Mouse (Mus musculus) lung, embryonic 14.5 days (tissue): ENCODE results near the gene Pbxip1. TPM values are rescaled to one million over a fixed set of nuclear protein-coding genes. Genes with fewer than 3 reads are reported as not detected.

Source experiments
- ATAC-seq: fragments of 200-750 bp; cut with Nextera tagmentation; 2 replicates; pipeline ENCODE4 v1.8.0; 2017; ENCODE audit warnings: mild to moderate bottlenecking, moderate TSS enrichment, moderate library complexity; ENCODE audit not compliant: insufficient read depth
- DNase-seq: peaks from one replicate; pipeline ENCODE4 v3.0.0-alpha.2; 2015
- H3K27ac ChIP-seq: fragments of 300-500 bp; sonication (generic); 2 replicates; pipeline ENCODE4 v1.5.1; 2014; ENCODE audit warnings: low read depth, mild to moderate bottlenecking, moderate library complexity
- H3K27me3 ChIP-seq: fragments of 300-500 bp; sonication (generic); 2 replicates; pipeline ENCODE4 v1.6.1; 2014; ENCODE audit warnings: low read length, control low read depth; ENCODE audit not compliant: insufficient read depth
- H3K36me3 ChIP-seq: fragments of 300-500 bp; sonication (generic); 2 replicates; pipeline ENCODE4 v1.6.1; 2014; ENCODE audit warnings: control low read depth; ENCODE audit not compliant: insufficient read depth
- H3K4me1 ChIP-seq: fragments of 300-500 bp; sonication (generic); 2 replicates; pipeline ENCODE4 v1.6.1; 2014; ENCODE audit warnings: antibody characterized with exemption, control low read depth; ENCODE audit not compliant: insufficient read depth
- H3K4me2 ChIP-seq: fragments of 300-500 bp; sonication (generic); 2 replicates; pipeline ENCODE4 v1.6.1; 2014; ENCODE audit warnings: mild to moderate bottlenecking
- H3K4me3 ChIP-seq: fragments of 300-500 bp; sonication (generic); 2 replicates; pipeline ENCODE4 v1.5.1; 2014; ENCODE audit warnings: low read depth, low read length
- H3K9ac ChIP-seq: fragments of 300-500 bp; sonication (generic); 2 replicates; pipeline ENCODE4 v1.6.1; 2014
- H3K9me3 ChIP-seq: fragments of 300-500 bp; sonication (generic); 2 replicates; pipeline ENCODE4 v1.6.1; 2016; ENCODE audit warnings: low read depth, low read length, control low read depth
- CTCF ChIP-seq: IDR thresholded peaks from 2 replicates; pipeline ENCODE4 v1.5.1; 2016; ENCODE audit warnings: antibody characterized with exemption, low read depth
- WGBS: fragments of 180-500 bp; shearing (Covaris S2); extraction: QIAGEN DNeasy Blood & Tissue Kit; methylation state at CpG from one replicate; pipeline ENCODE4 v1.1.7; 2014; 5-methylcytosine and 5-hydroxymethylcytosine counted together
- polyA plus RNA-seq: library from polyadenylated mRNA; unstranded; fragments of >200 nt; fragmentation: Nextera tagmentation; extraction: Ambion mirVana; gene quantifications from 2 replicates; pipeline ENCODE4 v1.2.1, GENCODE M21; 2014

The Pbxip1 gene
- polyA plus RNA-seq, 1 experiment from 2014 or later, result 13.6 TPM

- WGBS, result 11% methylated on average over 19 of the region's 19 CpGs
- peak; percentile 26 for DNase-seq
These were observed 45.5 kb upstream of the Pbxip1 start for GRCm38 (mm10) chr3:89390699-89391662.

DNA sequence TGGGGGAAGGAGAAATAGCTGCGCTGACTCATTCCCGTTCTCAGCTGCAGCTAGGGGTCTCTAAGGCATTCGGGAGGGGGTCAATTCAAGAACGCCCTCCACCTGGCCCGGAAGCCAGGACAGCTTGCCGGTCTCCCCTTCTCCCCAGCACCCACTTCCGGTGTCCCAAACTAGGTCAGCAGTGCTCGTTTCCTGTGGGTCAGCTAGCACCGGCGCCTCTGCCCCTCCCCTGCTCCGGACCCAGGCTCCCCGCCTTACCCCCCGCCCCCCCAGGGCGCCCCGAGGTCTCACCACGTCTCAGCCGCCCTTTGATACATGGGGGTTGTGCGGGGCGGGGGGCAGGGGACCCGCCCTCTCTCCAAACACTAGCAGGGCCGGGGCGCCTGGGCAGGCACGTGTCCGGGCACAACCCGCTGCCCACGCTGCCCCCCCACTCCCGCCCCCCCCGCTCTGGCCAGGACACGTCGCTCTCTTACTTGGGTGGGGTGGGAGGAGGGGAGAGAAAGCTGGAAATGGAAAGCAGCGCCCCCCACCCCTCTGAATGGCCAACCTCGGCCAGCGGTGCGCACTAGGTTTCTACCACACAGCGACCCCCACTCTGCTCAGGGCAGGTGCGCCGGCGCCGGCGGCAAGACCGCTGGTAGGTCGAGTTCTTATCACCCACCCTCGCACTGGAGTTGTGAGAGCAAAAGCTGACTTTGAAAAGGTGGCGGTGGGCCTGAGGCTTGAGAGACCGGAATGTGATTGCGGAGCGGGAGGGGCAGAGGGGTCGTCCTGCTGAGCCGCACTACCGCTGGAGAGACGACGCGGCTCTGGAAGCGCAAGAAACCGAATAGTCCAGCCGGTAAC, 44.6 kb upstream of the Pbxip1 start:
- Histone ChIP-seq H3K36me3 (no peaks in the 10 kb centered on the region), H3K27ac (peak overlapping the region; percentile 80), H3K4me2 (peak overlapping the region; percentile 100), H3K27me3 (no peaks in the 10 kb centered on the region; the same call in 1 of the 2 replicates), H3K4me1 (peaks cover 13% of the 10 kb centered on the region), H3K9ac (peak overlapping the region; percentile 61), H3K9me3 (no peaks in the 10 kb centered on the region), H3K4me3 (peak overlapping the region; percentile 56)
- peak; percentile 62 for DNase-seq
- no peak for ATAC-seq
- under 1% methylated on average over 47 of the region's 56 CpGs for WGBS
- no peak for TF ChIP-seq CTCF

More at GRCm38 (mm10) chr3:89390699-89391662, 45.5 kb upstream of the Pbxip1 start:
- TF ChIP-seq CTCF, result no peak
- Histone ChIP-seq H3K4me2 (peak overlapping the region; percentile 100), H3K9ac (peak overlapping the region; percentile 61), H3K4me1 (peaks cover 13% of the 10 kb centered on the region), H3K27me3 (no peaks in the 10 kb centered on the region; the same call in 1 of the 2 replicates), H3K9me3 (no peaks in the 10 kb centered on the region), H3K27ac (peak overlapping the region; percentile 80), H3K4me3 (peak overlapping the region; percentile 56), H3K36me3 (no peaks in the 10 kb centered on the region)
- ATAC-seq, result no peak

- WGBS, result under 1% methylated on average over 23 of the region's 24 CpGs
- H3K9me3 ChIP-seq, result no peaks in the 10 kb centered on the region
- peak overlapping the region; percentile 56 for H3K4me3 ChIP-seq
- no peaks in the 10 kb centered on the region; the same call in 1 of the 2 replicates for H3K27me3 ChIP-seq
- H3K9ac ChIP-seq, result peak overlapping the region; percentile 61
- DNase-seq (peak; percentile 31), ATAC-seq (no peak)
- TF ChIP-seq CTCF, result no peak
- H3K4me1 ChIP-seq, result peaks cover 13% of the 10 kb centered on the region
- H3K4me2 ChIP-seq, result peak overlapping the region; percentile 100
- peak overlapping the region; percentile 80 for H3K27ac ChIP-seq
- H3K36me3 ChIP-seq, result no peaks in the 10 kb centered on the region
These were observed 43.6 kb upstream of the Pbxip1 start for GRCm38 (mm10) chr3:89392871-89393311.

GRCm38 (mm10) chr3:89393605-89394004, 42.9 kb upstream of the Pbxip1 start:
- Histone ChIP-seq H3K4me3 (peak overlapping the region; percentile 56), H3K9me3 (no peaks in the 10 kb centered on the region), H3K4me2 (peak overlapping the region; percentile 100), H3K9ac (peak overlapping the region; percentile 59), H3K27ac (peak overlapping the region; percentile 87), H3K4me1 (peaks cover 13% of the 10 kb centered on the region), H3K27me3 (no peaks in the 10 kb centered on the region; the same call in 1 of the 2 replicates), H3K36me3 (no peaks in the 10 kb centered on the region)
- peak; percentile 96 for ATAC-seq
- WGBS, result 0% methylated on average over 15 of the region's 15 CpGs
- TF ChIP-seq CTCF, result no peak
- DNase-seq, result peak; percentile 98

DNA sequence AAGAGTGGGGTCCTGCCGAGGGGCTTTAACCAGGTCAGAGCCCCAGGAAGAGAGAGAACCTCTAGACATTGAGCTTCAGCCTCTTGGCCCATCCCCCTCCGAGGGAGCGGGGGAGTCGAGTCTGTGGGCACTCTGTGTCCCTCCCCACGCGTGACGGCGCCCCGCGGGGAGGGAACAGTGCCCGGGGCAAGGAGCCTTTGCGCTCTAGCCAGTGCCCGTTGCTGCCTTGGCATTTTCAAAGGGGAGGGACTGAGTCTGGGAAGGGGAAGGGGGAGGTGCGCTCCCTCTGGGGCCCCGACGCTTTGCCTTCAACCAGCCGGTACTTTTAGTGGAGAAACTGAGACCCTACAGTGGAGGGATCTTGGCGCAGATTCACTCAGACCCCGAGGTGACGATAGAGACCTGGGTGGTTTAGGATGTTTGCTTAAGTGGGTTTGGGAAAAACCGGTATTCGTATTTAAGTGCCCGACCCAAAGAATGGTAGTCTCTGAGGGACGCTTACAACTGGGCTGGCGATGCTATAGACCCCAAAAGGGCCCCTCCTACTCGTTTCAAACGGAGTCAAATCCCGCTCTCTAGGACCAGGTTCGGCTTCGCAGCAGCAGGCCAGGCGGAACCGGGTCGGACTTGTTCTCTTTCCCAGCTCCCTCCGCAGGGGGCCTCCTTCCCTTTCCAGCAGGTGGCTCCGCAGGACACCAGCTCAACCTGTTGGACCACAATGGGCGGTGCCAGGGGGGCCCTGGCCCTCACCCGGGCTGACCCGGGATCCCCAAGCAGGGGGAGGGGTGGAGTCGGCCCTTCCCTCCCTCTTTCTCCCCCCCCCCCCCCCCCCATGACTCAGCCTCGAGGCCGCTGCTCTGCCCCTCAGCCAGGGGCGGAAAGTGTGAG, 42.3 kb upstream of the Pbxip1 start, which contains the start of gene Zbtb7b:
Gene Zbtb7b (minus strand): TSS at position 771 of the 888 bp plus-strand sequence.
- DNase-seq (peak; percentile 74), ATAC-seq (peak; percentile 55)
- Histone ChIP-seq H3K27ac (peak within 1 kb of the TSS; percentile 87), H3K27me3 (no peaks in the 10 kb centered on the region; the same call in 1 of the 2 replicates), H3K4me2 (peak within 1 kb of the TSS; percentile 100), H3K4me1 (peaks cover 13% of the 10 kb centered on the region), H3K9me3 (no peaks in the 10 kb centered on the region), H3K36me3 (no peaks in the 10 kb centered on the region), H3K9ac (peak within 1 kb of the TSS; percentile 59), H3K4me3 (peak within 1 kb of the TSS; percentile 56)
- under 1% methylated on average over 39 of the region's 42 CpGs for WGBS
- TF ChIP-seq CTCF, result peak; percentile 45

GRCm38 (mm10) chr3:89394894-89395256, 41.6 kb upstream of the Pbxip1 start:
- ATAC-seq, result peak; percentile 4
- Histone ChIP-seq H3K4me3 (peak overlapping the region; percentile 56), H3K4me1 (peaks cover 13% of the 10 kb centered on the region), H3K27ac (peak overlapping the region; percentile 87), H3K9me3 (no peaks in the 10 kb centered on the region), H3K4me2 (peak overlapping the region; percentile 100), H3K36me3 (no peaks in the 10 kb centered on the region), H3K27me3 (no peaks in the 10 kb centered on the region; the same call in 1 of the 2 replicates), H3K9ac (peak overlapping the region; percentile 59)
- peak; percentile 89 for DNase-seq
- under 1% methylated on average over 10 of the region's 12 CpGs for WGBS
- no peak for TF ChIP-seq CTCF
